Mouse (Mus musculus) thymus, adult 2 months (tissue): ENCODE data around the gene Acsm4. TPM values are rescaled to one million over a fixed set of nuclear protein-coding genes. Genes with fewer than 3 reads are reported as not detected.

Experiments
- DNase-seq: peaks from one replicate; pipeline ENCODE4 v3.0.0; 2021
- H3K27ac ChIP-seq: fragments of 200-500 bp; 2 replicates; pipeline ENCODE4 v1.5.1; 2012; ENCODE audit warnings: low read length, control low read depth; ENCODE audit not compliant: control insufficient read depth, insufficient read depth
- H3K27me3 ChIP-seq: fragments of 200-500 bp; 2 replicates; pipeline ENCODE4 v1.6.1; 2012; ENCODE audit warnings: mild to moderate bottlenecking, low read length, moderate library complexity, mixed read lengths; ENCODE audit not compliant: control insufficient read depth, insufficient read depth
- H3K36me3 ChIP-seq: fragments of 200-500 bp; 2 replicates; pipeline ENCODE4 v1.6.1; 2012; ENCODE audit warnings: mild to moderate bottlenecking, low read length, moderate library complexity; ENCODE audit not compliant: control insufficient read depth, insufficient read depth
- H3K4me1 ChIP-seq: fragments of 200-500 bp; replicated peaks from 2 replicates; pipeline ENCODE4 v1.6.1; 2012; ENCODE audit warnings: low read length; ENCODE audit not compliant: control insufficient read depth, insufficient read depth
- H3K4me3 ChIP-seq: fragments of 200-500 bp; 2 replicates; pipeline ENCODE4 v1.5.1; 2012; ENCODE audit warnings: mild to moderate bottlenecking, low read length, control low read depth, moderate library complexity; ENCODE audit not compliant: control insufficient read depth, insufficient read depth
- CTCF ChIP-seq: fragments of 200-500 bp; IDR thresholded peaks from 2 replicates; pipeline ENCODE4 v1.5.1; 2012; ENCODE audit warnings: mild to moderate bottlenecking, control low read depth, low read length, moderate library complexity, borderline replicate concordance; ENCODE audit not compliant: control insufficient read depth, poor library complexity, insufficient read depth; ENCODE audit errors: extremely low read depth
- POLR2A ChIP-seq: fragments of 200-500 bp; IDR thresholded peaks from 2 replicates; pipeline ENCODE4 v1.6.1; 2012; ENCODE audit warnings: mild to moderate bottlenecking, low read length, control low read depth, moderate library complexity; ENCODE audit not compliant: control insufficient read depth, poor library complexity, insufficient read depth; ENCODE audit errors: extremely low read depth
- WGBS: fragments of 180-500 bp; shearing (Covaris S2); methylation state at CpG from one replicate; pipeline ENCODE4 v1.1.7; 2018; 5-methylcytosine and 5-hydroxymethylcytosine counted together
- polyA plus RNA-seq: library from polyadenylated mRNA; depleted of rRNA; stranded (reverse); fragments of >200 nt; gene quantifications from 2 replicates; pipeline ENCODE4 v1.2.3, GENCODE M21; 2012; rRNA removed

Gene Acsm4
- polyA plus RNA-seq, 1 experiment = 0.04 TPM

- H3K4me3 ChIP-seq = no peak overlapping the region
- no peaks in the 10 kb centered on the region for H3K36me3 ChIP-seq
- TF ChIP-seq POLR2A (no peak), CTCF (no peak)
- WGBS = 76% methylated on average over 2 of the region's 2 CpGs
- no peaks in the 10 kb centered on the region for H3K27me3 ChIP-seq
- no peaks in the 10 kb centered on the region for H3K4me1 ChIP-seq
- no peak for DNase-seq
- H3K27ac ChIP-seq = no peak overlapping the region
Observed at GRCm38 (mm10) chr7:119749942-119750341, 60.1 kb downstream of the Acsm4 start.

- H3K4me1 ChIP-seq = no peaks in the 10 kb centered on the region
- TF ChIP-seq POLR2A (no peak), CTCF (no peak)
- H3K36me3 ChIP-seq = no peaks in the 10 kb centered on the region
- H3K27ac ChIP-seq = no peak overlapping the region
- no peak for DNase-seq
- no peaks in the 10 kb centered on the region for H3K27me3 ChIP-seq
- 95% methylated on average over 1 of the region's 1 CpGs for WGBS
- no peak overlapping the region for H3K4me3 ChIP-seq
Observed at GRCm38 (mm10) chr7:119753696-119754095, 63.9 kb downstream of the Acsm4 start.

- H3K36me3 ChIP-seq = no peaks in the 10 kb centered on the region
- no peaks in the 10 kb centered on the region for H3K4me1 ChIP-seq
- no peak for TF ChIP-seq CTCF
- TF ChIP-seq POLR2A = no peak
- H3K4me3 ChIP-seq = no peak within 1 kb of the TSS
- 76% methylated on average over 11 of the region's 11 CpGs for WGBS
- H3K27ac ChIP-seq = no peak within 1 kb of the TSS
- no peaks in the 10 kb centered on the region for H3K27me3 ChIP-seq
- no peak for DNase-seq
Observed at GRCm38 (mm10) chr7:119760527-119760951, 70.7 kb downstream of the Acsm4 start, which contains the start of gene Acsm3. Gene Acsm3 (plus strand): TSS chr7:119760923.

GRCm38 (mm10) chr7:119762166-119762697 is 72.4 kb downstream of the Acsm4 start:
- H3K4me3 ChIP-seq = no peak overlapping the region
- no peak overlapping the region for H3K27ac ChIP-seq
- 69% methylated on average over 4 of the region's 4 CpGs for WGBS

More at GRCm38 (mm10) chr7:119762166-119762697, 72.4 kb downstream of the Acsm4 start:
- no peak for DNase-seq
- Histone ChIP-seq H3K27me3 (no peaks in the 10 kb centered on the region), H3K4me1 (no peaks in the 10 kb centered on the region), H3K36me3 (no peaks in the 10 kb centered on the region)
- TF ChIP-seq CTCF (no peak), POLR2A (no peak)

Other genes with a start within 250 kb of the Acsm4 start
- gene Gp2, start 230.7 kb upstream of the Acsm4 start, polyA plus RNA-seq = 7.5 and 11.6 TPM in 2 replicates
- gene Umod, start 210.7 kb upstream of the Acsm4 start, polyA plus RNA-seq = 0.83 and 2.2 TPM in 2 replicates
- 0.32 and 0.58 TPM in 2 replicates for gene Acsm5, start 170.6 kb upstream of the Acsm4 start, polyA plus RNA-seq
- not detected in 2 replicates for gene Pdilt, start 166.5 kb upstream of the Acsm4 start, polyA plus RNA-seq
- 0.09 and 0.65 TPM in 2 replicates for gene Acsm2, start 135.7 kb upstream of the Acsm4 start, polyA plus RNA-seq
- 0.22 and 0.40 TPM in 2 replicates for gene Acsm1, start 83.0 kb upstream of the Acsm4 start, polyA plus RNA-seq
- 30.9 and 31.0 TPM in 2 replicates for gene Thumpd1, start 30.8 kb downstream of the Acsm4 start, polyA plus RNA-seq
- 0.89 and 1.5 TPM in 2 replicates for gene Acsm3, start 70.9 kb downstream of the Acsm4 start, polyA plus RNA-seq
- gene Rexo5, start 104.0 kb downstream of the Acsm4 start, polyA plus RNA-seq = 9.6 and 12.8 TPM in 2 replicates
- gene Eri2, start 104.0 kb downstream of the Acsm4 start, polyA plus RNA-seq = 2.9 and 3.0 TPM in 2 replicates
- 1.1 and 1.9 TPM in 2 replicates for gene Lyrm1, start 205.8 kb downstream of the Acsm4 start, polyA plus RNA-seq
- 4.6 and 4.9 TPM in 2 replicates for gene Dcun1d3, start 206.3 kb downstream of the Acsm4 start, polyA plus RNA-seq